Mouse (Mus musculus): ENCODE measurements around the gene Wwp2. TPM values are rescaled to one million over a fixed set of nuclear protein-coding genes. Genes with fewer than 3 reads are reported as not detected.

Gene Wwp2
- total RNA-seq, 2 experiments from 2014 or later, result 36.7 to 38.8 TPM

GRCm38 (mm10) chr8:107513249-107513648, 77.1 kb downstream of the Wwp2 start:
- no peak for DNase-seq

- no peak for DNase-seq
These were observed 79.0 kb downstream of the Wwp2 start for GRCm38 (mm10) chr8:107514949-107515721.

- no peak for DNase-seq
These were observed 82.6 kb downstream of the Wwp2 start for GRCm38 (mm10) chr8:107518726-107519125.

GRCm38 (mm10) chr8:107519860-107520259, 83.7 kb downstream of the Wwp2 start:
- DNase-seq, result no peak

- DNase-seq, result no peak
These were observed 85.8 kb downstream of the Wwp2 start for GRCm38 (mm10) chr8:107521788-107522554.

- no peak for DNase-seq
These were observed 86.3 kb downstream of the Wwp2 start for GRCm38 (mm10) chr8:107522555-107522833.

- DNase-seq, result no peak
These were observed 88.4 kb downstream of the Wwp2 start for GRCm38 (mm10) chr8:107524535-107524934.

- no peak for DNase-seq
These were observed 92.6 kb downstream of the Wwp2 start for GRCm38 (mm10) chr8:107528786-107529185.

GRCm38 (mm10) chr8:107537472-107537871, 101.3 kb downstream of the Wwp2 start:
- DNase-seq, result no peak

- no peak for DNase-seq
These were observed 104.5 kb downstream of the Wwp2 start for GRCm38 (mm10) chr8:107540623-107541022.

- no peak for DNase-seq
These were observed 105.2 kb downstream of the Wwp2 start for GRCm38 (mm10) chr8:107541369-107541768.

GRCm38 (mm10) chr8:107542151-107542550, 106.0 kb downstream of the Wwp2 start:
- DNase-seq, result no peak

- no peak for DNase-seq
These were observed 107.5 kb downstream of the Wwp2 start for GRCm38 (mm10) chr8:107543714-107544113.

- no peak for DNase-seq
These were observed 108.0 kb downstream of the Wwp2 start for GRCm38 (mm10) chr8:107544211-107544610.

GRCm38 (mm10) chr8:107544651-107545174, 108.5 kb downstream of the Wwp2 start:
- DNase-seq, result no peak

- DNase-seq, result no peak
These were observed 109.5 kb downstream of the Wwp2 start for GRCm38 (mm10) chr8:107545621-107546152.

GRCm38 (mm10) chr8:107546154-107546553, 110.0 kb downstream of the Wwp2 start:
- peak; percentile 60 to 70 for DNase-seq

GRCm38 (mm10) chr8:107546817-107547216, 110.7 kb downstream of the Wwp2 start:
- DNase-seq, result no peak

- DNase-seq, result no peak
These were observed 116.1 kb downstream of the Wwp2 start for GRCm38 (mm10) chr8:107552234-107552633.

GRCm38 (mm10) chr8:107555231-107555630, 119.1 kb downstream of the Wwp2 start:
- DNase-seq, result no peak

- no peak for DNase-seq
These were observed 120.4 kb downstream of the Wwp2 start for GRCm38 (mm10) chr8:107556511-107556936.

- DNase-seq, result no peak
These were observed 124.8 kb downstream of the Wwp2 start for GRCm38 (mm10) chr8:107560820-107561536.

- DNase-seq, result no peak
These were observed 126.0 kb downstream of the Wwp2 start for GRCm38 (mm10) chr8:107562164-107562563.

All from layer of hippocampus, postnatal 36 days (tissue).